Mouse (Mus musculus): ENCODE data around the gene Dpm1. TPM values are rescaled to one million over a fixed set of nuclear protein-coding genes. Genes with fewer than 3 reads are reported as not detected.

Dpm1 gene
- total RNA-seq, 4 experiments from 2014 or later: 107 to 133 (median 132) TPM

DNA sequence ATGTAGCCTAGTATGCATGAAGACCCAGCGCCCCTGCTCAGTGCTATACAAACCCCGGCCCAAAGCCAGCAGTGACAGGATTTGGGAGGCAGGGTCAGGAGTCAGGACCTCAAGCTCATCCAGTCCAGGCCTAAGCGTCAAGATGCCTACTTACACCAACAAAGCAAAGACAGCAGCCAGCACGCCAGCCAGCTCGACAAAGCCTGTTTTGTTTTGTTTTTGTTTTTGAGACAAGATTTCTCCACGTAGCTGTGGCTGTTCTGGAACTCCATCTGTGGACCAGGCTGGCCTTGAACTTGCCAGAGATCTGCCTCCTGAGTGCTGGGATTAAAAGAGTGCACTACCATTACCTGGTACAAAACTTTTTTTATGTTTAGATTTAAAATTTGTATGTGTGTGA is 7.1 kb downstream of the Dpm1 start:
- DNase-seq: no peak

DNA sequence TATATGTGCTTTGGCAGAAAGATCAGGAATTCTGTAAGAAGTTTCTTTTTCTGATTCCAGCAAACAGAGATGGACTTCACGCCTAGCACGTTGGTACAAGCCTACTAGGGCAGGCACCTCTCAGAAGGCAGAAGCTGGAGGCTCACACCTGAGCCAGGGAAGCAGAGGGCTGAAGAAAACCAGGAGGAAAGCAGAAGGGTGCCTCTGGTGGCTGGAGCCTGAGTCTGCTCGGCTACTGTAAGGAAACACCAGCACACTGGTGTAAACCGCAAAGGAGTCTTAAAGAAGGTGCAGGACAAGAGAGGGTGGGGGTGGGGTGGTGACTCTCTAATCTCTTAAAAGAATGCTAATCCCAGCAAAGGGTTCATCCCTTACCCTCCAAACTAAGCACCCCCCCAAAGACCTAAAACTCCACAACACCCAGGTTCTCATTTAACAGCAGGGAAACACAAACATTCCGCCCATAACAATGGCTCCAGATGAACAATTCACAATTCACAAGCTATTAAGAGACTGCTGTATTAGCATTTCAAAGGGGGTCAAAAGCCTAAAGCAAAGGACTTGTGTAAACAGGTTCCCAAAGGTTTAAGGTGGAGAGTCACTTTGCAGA is 16.5 kb downstream of the Dpm1 start:
- no peak for DNase-seq

DNA sequence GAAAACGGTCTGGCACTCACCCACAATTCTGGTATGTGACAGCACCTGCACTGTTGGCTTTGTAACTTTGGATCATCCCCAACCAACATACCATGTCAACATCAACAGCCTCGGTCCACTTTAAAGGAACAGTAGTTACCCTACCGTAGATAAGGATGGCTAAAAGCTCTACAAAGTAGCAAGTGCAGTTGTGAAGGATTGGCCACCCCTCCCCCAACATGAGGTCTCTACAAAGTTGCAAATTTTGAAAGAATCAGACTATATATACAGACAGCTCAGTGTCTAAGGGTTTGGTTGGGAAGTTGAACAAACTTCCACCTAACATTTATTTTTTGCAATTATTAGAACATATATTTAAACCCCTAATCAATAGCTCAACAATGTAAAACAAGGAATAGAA is 22.5 kb downstream of the Dpm1 start:
- DNase-seq: no peak

DNA sequence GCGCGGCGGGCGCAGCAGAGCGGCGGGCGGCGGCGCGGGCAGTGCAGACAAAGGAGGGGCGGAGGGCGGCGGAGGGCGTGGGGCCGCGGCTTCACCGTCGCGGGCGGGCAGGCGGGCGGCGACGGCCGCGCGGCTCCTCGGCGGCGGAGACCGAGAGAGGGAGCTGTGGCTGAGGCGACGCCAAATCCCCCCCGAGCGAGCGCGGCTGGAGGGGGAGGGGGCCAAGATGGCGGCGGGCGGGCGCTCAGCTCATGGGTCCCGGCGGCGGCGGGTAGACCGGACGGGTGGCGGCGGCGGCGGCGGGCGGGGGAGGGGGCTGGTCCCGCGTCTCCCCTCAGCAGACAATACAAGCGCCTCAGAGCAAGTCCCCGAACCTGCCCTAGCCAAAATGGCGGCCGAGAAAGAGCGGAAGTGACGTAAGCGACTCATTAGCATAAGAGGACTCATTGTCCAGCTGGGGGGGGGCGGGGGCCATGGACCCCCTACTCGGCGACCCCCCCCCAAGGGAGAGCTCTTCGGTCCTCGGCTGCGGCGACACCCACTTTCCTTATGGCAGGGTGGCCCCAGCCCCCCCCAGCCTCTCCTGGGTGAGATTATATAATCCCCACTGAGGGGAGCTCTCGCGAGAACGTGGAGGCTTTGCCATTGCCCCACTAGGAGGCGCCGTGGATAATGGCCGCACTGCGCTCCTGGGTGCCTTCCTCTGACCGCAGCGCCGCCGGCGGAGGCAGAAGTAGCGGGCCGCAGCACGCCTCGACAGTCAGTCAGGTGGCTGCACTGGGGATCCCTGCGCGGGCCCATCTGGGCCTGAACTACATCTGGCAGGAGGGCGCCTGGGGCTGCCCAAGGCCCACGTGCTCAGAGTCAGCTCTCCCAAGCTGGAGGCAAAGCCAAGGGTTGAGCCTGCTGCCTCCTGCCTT is 23.4 kb downstream of the Dpm1 start, which contains the start of gene Adnp:
Gene Adnp, minus strand, starts transcription at position 388 of the 920 bp plus-strand sequence.
- DNase-seq: peak; percentile 96

DNA sequence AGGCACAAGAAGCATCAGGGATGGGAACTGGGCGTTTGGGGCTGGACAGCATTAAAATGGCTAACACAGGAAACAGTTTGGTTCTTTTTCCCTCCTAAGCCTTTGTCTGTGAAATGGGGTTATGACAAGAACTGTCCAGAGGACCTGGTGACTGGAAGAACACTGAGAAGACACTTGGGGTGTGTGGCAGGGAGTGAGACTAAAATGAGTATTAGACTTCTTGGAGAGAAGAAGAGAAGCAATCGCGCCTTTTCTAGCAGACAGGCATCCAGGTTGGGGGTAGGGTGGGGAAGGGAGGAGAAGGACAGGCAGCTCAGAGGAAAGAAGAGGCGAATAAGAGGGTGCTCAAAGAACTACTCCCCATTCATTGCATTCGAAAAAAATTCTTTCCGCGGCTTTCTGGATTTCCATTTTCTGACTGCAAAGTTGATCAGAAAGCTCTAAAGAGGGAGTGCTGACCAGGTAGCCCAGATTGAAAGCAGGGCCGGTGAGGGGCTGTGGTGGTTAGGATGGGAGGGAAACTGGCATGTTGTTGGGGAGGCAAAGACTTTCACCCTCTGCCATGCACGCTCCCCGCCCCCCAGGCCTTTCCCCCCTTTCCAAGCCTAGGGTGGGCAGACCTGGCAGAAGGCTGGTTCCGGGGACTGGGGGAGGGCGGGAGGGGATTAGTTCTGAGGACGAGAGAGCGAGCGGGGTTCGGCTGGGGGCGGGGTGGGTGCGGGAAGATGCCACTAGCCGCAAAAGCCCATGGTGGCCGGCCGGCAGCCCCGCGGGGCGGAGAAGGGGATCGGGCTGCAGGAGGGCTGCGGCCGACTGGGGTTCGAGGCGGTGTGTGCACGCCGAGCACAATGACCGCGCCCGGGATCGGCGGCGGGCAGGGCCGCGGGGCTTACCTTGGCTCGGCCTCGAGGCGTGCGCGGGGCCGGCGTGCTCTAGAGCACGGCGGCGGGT is 24.4 kb downstream of the Dpm1 start:
- no peak for DNase-seq

DNA sequence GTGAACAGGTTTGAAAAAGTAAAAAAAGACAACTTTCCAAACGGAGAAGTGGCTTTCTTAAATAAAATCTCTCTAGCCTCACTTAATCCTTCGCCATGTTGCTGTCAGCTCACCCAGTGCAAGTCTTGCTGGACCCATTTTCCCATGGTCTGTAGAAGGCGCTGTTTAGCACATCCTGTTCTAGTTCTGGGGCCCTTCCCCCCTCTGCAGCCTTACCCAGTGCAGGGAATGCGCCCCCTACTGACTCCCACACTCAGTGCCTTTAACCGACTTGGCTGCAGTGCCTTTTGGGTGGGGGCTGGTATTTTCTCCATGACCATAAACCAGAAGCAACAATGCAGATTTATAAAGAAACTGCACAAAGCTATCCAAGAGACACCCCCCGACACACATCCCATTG is 25.1 kb downstream of the Dpm1 start:
- DNase-seq: peak; percentile 85

DNA sequence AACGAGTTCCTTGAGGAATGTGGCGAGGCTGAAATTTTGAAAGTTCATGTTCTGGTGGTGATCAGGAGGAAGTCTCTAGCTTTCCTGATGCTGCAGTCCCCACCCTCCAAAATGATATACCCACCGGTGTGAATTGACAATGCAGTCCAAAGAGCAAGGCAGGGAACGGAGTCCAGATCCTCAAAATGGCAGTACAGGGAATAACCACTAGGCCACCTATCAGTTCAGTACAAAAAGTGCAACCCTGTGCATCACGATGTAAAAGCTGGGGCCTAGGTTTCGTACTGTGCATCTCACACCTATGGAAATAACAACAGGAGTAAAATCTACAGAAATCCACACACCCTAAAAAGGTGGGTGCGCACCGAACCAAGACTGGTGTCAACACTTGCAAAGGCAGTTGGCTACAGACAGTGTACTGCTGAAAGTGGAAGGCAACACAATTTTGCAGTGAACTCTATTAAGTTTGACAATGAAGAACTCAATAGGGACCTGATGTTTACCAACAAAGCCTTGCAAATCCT is 25.9 kb downstream of the Dpm1 start:
- DNase-seq: no peak

DNA sequence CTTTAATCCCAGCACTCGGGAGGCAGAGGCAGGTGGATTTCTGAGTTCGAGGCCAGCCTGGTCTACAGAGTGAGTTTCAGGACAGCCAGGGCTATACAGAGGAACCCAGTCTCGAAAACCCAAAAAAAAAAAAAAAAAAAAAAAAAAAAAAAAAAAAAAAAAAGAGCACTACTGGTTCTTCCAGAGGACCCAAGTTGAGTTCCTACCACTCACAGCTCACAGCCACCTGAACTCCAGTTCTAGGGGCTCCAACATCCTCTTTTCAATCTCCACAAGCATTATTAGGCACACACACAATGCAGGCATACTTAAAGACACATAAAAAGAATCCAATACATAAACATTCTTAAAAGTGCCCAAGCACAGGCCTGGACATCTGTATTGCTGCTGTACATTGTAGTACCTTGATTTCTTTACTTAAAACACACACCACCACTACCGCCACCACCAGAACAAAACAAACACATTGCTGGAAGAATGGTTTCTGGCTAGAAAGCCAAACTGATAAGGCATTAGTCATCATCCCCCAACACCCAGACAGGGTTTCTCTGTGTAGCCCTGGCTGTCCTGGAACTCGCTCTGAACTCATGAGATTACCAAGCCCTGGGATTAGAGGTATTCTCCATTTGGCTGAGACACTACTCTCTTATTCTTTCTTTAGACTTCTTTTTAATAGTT is 30.2 kb downstream of the Dpm1 start:
- DNase-seq: no peak

DNA sequence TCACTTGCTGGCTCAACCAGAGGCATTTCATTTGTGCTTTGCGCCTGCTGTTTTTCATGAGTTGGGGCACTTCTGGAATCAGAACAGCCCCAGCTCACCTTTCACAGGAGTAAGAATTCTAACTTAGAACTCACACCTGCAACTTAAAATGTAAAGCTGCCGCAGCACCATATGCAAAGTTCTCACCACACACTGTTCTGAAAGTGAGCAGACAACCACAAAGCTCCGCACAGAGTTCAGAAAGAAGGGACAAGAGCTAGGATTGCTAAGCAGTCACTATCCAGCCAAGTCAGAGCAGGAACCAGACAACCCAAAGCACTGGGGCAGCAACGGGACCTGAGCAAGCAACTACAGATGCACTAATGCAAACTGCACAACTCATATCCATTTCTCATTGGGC is 30.9 kb downstream of the Dpm1 start:
- DNase-seq: no peak

DNA sequence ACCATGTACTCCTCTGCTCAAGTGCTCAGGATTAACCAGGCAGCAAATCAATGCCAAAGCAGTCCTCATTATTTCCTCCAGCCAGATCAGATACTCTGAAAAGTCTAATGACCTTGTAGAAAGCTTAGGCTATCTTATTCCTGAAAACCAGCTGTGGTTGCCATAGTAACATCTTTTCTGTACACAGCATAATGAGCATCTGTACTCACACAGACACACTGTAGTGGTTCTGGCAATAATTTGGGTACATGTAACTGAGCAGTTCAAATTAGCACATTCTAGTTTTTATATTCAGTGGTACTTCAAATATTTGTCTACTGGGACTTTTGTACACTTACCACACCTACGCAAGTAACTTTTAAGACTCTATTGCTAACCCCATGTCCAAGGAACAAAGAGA is 32.0 kb downstream of the Dpm1 start:
- DNase-seq: no peak

DNA sequence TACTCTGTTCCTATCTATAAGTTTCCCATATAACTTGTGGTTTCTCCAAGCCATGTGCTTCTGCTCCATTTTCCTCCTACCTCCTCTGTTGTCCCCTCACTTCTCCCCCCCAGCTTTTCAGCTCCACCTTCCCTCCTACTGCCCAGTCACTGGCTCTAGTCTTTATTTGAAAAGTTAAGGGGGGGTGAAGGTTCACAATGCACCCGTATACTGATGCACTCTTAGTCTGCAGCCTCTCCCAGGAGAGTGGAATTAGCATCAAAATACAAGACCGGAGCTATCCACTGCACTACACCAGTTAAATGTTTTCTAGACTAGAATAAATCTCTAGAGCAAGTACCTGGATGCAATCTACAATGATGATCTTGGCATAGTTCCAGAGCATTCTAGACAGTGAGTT is 34.7 kb downstream of the Dpm1 start:
- DNase-seq: no peak

DNA sequence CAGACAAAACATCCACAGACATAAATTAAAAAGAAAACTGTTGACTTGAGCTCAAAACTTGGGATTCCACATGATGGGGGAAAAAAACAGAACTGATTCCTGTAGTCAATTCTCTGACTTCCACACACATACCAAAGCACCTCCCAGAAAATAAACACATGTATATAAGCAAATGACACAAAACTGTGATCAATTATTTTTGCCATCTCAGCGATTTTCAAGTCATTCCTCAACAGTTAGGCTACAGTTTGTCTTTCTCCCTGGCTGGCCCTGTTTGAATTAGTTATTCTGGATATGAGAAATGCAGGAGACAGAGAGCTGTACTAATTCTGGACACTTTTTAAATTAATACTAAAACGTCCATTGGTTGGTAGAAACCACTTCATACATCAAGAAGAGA is 36.7 kb downstream of the Dpm1 start:
- no peak for DNase-seq

DNA sequence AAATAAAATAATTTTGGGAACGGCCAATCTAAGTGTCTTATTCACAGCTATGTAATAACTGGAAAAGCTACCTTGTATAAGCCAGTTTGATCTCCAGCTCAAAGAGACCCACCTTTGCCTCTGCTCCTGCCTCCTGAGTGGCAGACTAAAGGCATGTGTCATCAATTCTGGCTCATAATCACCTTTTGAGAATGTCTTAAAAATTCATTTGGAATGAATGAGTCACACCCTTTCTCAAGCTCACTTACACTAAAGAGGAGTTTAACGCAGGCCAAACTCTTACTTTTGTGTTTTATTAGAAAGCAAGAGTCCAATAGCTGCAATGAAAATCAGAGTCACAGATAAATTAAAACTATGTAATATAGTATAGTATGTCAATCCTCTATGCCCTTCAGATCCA is 38.5 kb downstream of the Dpm1 start:
- no peak for DNase-seq

DNA sequence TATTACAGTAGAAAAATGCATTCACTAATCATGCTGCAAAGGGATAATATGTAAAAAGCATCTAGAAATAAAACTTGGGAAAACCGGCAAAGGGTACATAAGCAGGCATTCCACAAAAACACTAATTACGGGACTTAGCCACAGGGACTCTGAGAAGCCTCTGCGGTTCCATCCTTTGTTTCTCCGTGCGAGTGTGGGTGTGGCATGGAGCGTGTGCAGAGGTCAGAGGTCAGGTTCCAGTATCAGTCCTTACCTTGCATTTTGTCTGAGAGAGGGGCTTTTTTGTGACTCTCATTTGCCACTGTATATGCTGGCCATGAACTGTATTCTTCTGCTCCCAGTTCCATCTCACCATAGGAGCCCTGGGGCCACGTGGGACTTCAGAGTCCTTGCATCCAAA is 54.4 kb downstream of the Dpm1 start:
- no peak for DNase-seq

DNA sequence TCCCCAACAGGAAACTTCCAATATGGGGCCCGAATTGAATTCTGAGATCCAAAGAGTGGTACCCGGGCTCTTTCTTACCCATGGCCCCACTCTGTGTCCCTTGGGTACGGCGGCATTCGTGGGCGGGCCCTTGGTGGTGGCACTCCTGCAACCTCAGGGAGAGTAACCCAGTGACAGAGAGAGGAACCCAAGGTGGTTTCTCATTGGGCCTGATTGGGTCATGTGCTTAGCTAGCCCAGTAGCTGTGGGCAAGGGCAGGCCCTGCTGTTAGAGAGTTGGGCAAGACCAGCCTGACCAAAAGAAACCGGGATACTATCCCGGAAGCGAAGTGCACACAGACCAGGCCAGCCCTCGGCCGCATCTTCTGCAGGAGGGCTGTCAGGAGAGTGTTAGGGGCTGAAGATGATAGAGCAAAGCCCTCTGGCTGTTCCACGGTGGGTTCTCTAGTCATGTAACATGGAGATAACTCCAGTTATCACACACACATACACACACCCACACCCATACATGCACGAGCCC is 60.2 kb downstream of the Dpm1 start:
- peak; percentile 88 for DNase-seq

DNA sequence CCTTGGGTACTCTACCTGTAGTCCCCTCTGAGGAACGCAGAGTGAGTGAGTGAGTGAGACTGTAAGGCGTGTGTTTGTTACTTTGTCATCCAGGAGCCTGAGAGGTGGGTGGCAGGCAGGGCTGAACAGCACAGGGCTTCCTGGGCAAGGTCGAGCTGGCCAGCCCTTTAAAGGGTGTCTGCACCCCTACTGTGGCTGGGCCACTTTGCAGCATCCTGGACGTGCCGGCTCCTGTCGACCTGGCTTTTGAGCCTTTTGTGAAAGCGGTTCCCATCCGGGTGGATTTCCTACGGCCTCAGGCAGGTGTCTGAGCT is 60.6 kb downstream of the Dpm1 start:
- DNase-seq: no peak

DNA sequence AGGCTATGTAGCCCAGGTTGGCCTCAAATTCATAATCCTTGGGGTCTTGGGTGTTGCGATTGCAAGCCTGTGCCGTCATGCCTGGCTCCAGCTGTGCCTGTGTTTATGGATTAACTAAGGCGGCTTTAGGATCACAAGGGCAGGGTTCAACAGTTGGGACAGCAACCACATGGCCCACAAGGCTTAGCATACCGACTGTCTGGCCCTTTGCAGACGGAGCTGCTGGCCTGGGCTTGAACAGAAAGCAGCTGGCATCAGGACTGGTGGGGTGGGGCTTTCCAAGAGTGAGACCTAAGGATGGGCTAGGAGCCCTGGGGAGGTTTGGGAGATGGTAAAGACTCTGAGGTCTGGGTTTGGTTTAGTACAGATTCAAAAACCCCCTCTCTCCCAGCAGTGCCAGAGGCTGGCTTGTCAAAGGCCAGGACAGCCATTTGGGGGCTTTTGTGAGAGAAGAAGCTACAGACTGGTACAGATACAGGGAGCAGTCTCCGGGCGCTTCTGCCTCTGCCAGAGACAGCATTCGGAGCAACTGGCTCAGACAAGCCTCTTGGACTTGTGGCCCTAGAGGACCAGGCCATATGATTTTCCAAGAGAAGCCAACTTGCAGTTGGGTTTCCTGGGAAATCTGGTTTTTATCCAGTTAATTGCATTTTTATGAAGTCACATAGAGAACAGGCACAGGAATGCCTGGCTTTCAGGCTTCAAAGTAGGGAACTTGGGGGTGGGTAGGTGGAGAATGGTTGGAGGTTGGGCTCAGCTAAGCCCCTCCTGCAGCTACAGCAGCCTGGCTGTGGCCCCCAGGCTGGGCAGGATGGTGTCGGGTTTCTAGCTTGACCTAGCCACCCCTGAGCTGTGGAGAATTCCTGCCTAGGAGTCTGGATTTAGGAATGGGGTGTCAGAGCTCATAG is 61.2 kb downstream of the Dpm1 start:
- DNase-seq: no peak

DNA sequence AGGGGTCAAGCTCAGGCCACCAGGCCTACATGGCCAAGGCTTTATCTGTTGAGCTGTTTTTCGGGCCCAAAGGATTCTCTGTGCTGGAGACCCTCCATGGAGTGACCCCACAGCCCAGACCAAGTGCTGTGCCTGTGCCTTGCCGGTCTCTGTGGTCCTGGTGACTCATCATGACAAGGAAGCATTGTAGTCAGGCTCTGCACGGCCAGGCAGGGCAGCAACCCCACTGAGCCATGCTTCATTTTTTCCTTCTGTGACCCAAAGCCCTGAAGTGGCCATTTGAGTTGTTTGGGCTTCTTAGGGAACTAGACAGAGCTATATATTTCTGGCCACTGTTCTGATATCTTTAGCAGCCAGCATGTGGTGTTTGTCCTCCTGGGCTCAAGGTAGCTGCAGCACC is 62.6 kb downstream of the Dpm1 start:
- DNase-seq: no peak

DNA sequence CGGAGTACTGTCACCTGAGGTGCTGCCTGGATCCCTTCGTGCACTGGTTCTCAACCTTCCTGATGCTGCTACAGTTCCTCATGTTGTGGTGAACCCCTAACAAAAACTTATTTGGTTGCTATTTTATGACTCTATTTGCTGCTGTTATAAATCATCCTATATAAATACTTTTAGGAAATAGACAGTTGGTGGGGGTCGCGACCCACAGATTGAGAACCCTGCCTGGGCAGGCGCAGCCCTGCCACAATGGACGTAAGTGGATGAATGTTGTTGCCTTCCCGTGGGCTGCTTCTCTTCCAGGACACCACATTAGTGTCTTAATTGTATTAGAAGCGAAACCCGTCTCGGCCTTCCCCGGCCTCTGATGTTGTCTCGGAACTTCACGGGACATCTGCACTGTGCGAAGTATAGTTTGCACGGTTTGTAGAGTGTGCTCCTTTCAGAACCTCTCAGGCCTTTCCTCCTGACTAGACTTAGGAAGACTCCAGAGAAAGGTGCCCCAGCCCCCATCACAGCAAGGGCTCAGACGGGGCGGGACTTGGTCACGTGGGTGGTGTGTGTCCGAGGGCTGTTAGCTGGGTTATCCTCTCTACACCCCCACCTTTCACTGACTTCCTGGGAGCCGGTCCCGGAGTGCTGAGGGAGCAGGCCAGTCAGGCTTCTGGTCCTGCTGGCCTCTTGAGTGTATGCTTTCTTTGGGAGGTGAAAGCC is 63.5 kb downstream of the Dpm1 start:
- DNase-seq: no peak

DNA sequence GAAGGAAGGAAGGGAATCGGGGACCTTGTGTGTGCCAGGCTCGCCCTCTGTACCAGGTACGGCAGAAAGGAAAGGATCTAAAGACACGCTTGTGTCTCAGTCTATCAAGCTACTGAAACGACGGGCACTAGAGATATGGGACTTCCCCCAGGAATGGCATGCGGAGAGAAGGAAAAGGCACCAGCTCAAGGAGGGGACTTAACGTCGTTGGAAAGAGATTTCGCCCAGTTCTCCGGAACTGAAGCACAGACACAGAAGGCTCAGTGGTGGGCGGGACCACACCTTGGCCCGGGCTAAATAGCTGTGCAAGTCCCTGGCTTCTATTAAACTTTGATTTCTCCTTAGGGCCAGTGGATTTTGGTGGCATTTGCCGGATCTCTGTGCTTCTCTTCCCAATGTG is 68.4 kb downstream of the Dpm1 start:
- no peak for DNase-seq
